Mouse (Mus musculus) CD4-positive naive resting alpha-beta T cell, adult 76 days (primary cell): ENCODE results near the gene 8030474K03Rik. TPM values are rescaled to one million over a fixed set of nuclear protein-coding genes. Genes with fewer than 3 reads are reported as not detected.

Source experiments
- total RNA-seq: library from RNA; stranded (reverse); gene quantifications from one replicate; pipeline ENCODE4 v1.2.4, GENCODE M21; 2023

8030474K03Rik gene
- not detected for total RNA-seq

GRCm38 (mm10) chrX:101794342-101794741, at the start of gene 8030474K03Rik, which contains the start of gene Gm4779:
Gene 8030474K03Rik, plus strand, starts transcription at chrX:101794656.
Gene Gm4779, minus strand, starts transcription at chrX:101794423.

Other genes starting within 250 kb of the 8030474K03Rik start
- 209 TPM for gene Ogt, start 154.6 kb upstream of the 8030474K03Rik start, total RNA-seq
- gene Cxcr3, start 60.4 kb upstream of the 8030474K03Rik start, total RNA-seq: 2.1 TPM
- not detected for gene Gm4779, start 233 bp upstream of the 8030474K03Rik start, total RNA-seq
- gene Nhsl2, start 54.7 kb downstream of the 8030474K03Rik start, total RNA-seq: 2.2 TPM